Mouse (Mus musculus) hindbrain, embryonic 16.5 days (tissue): ENCODE measurements around the gene C1qbp. TPM values are rescaled to one million over a fixed set of nuclear protein-coding genes. Genes with fewer than 3 reads are reported as not detected.
A peak's percentile ranks its signal among the peaks of the same experiment; 100 is the strongest.

Experiments
- ATAC-seq: fragments of 200-750 bp; cut with Nextera tagmentation; 2 replicates; pipeline ENCODE4 v1.8.0; 2017; ENCODE audit warnings: moderate TSS enrichment, moderate library complexity
- H3K27ac ChIP-seq: fragments of 300-500 bp; sonication (generic); 2 replicates; pipeline ENCODE4 v1.5.1; 2014; ENCODE audit warnings: low read depth, mild to moderate bottlenecking, control low read depth, low read length, moderate library complexity
- H3K27me3 ChIP-seq: fragments of 300-500 bp; sonication (generic); replicated peaks from 2 replicates; pipeline ENCODE4 v1.6.1; 2014; ENCODE audit warnings: low read length; ENCODE audit not compliant: control insufficient read depth, insufficient read depth
- H3K36me3 ChIP-seq: fragments of 300-500 bp; sonication (generic); 2 replicates; pipeline ENCODE4 v1.6.1; 2014; ENCODE audit warnings: mild to moderate bottlenecking, low read length, moderate library complexity, mixed read lengths; ENCODE audit not compliant: control insufficient read depth, insufficient read depth
- H3K4me1 ChIP-seq: fragments of 300-500 bp; sonication (generic); 2 replicates; pipeline ENCODE4 v1.6.1; 2014; ENCODE audit warnings: low read depth, low read length; ENCODE audit not compliant: control insufficient read depth, insufficient read depth
- H3K4me2 ChIP-seq: fragments of 300-500 bp; sonication (generic); 2 replicates; pipeline ENCODE4 v1.6.1; 2014; ENCODE audit warnings: mild to moderate bottlenecking, low read length, control low read depth, moderate library complexity
- H3K4me3 ChIP-seq: fragments of 300-500 bp; sonication (generic); 2 replicates; pipeline ENCODE4 v1.5.1; 2014; ENCODE audit warnings: mild to moderate bottlenecking, low read length, control low read depth, moderate library complexity
- H3K9ac ChIP-seq: fragments of 300-500 bp; sonication (generic); 2 replicates; pipeline ENCODE4 v1.6.1; 2014; ENCODE audit warnings: low read depth, mild to moderate bottlenecking, control low read depth, low read length, moderate library complexity
- H3K9me3 ChIP-seq: fragments of 300-500 bp; sonication (generic); 2 replicates; pipeline ENCODE4 v1.6.1; 2014; ENCODE audit warnings: mild to moderate bottlenecking, low read length, moderate library complexity; ENCODE audit not compliant: control insufficient read depth
- WGBS: fragments of 180-500 bp; shearing (Covaris S2); extraction: QIAGEN DNeasy Blood & Tissue Kit; methylation state at CpG from one replicate; pipeline ENCODE4 v1.1.7; 2014; 5-methylcytosine and 5-hydroxymethylcytosine counted together
- polyA plus RNA-seq: library from polyadenylated mRNA; unstranded; fragments of >200 nt; fragmentation: Nextera tagmentation; extraction: Ambion mirVana; gene quantifications from 2 replicates; pipeline ENCODE4 v1.2.1, GENCODE M21; 2015

Gene C1qbp
- polyA plus RNA-seq, 1 experiment from 2014 or later, result 184 TPM

GRCm38 (mm10) chr11:70980232-70980631 lies 2.6 kb downstream of the C1qbp start:
- H3K9me3 ChIP-seq, result no peaks in the 10 kb centered on the region
- WGBS, result 89% methylated on average over 6 of the region's 6 CpGs
- no peak overlapping the region for H3K27ac ChIP-seq
- no peak overlapping the region for H3K9ac ChIP-seq
- peaks cover 26% of the 10 kb centered on the region for H3K36me3 ChIP-seq
- no peak overlapping the region for H3K4me2 ChIP-seq
- H3K4me3 ChIP-seq, result no peak overlapping the region
- H3K27me3 ChIP-seq, result no peaks in the 10 kb centered on the region
- peaks cover 14% of the 10 kb centered on the region for H3K4me1 ChIP-seq
- ATAC-seq, result no peak

GRCm38 (mm10) chr11:70977293-70977692 lies 5.5 kb downstream of the C1qbp start:
- Histone ChIP-seq H3K27me3 (no peaks in the 10 kb centered on the region), H3K36me3 (peaks cover 31% of the 10 kb centered on the region), H3K4me2 (no peak overlapping the region), H3K9me3 (no peaks in the 10 kb centered on the region), H3K4me3 (no peak overlapping the region), H3K27ac (no peak overlapping the region), H3K9ac (no peak overlapping the region), H3K4me1 (peaks cover 12% of the 10 kb centered on the region)
- ATAC-seq, result no peak
- 93% methylated on average over 6 of the region's 6 CpGs for WGBS

DNA sequence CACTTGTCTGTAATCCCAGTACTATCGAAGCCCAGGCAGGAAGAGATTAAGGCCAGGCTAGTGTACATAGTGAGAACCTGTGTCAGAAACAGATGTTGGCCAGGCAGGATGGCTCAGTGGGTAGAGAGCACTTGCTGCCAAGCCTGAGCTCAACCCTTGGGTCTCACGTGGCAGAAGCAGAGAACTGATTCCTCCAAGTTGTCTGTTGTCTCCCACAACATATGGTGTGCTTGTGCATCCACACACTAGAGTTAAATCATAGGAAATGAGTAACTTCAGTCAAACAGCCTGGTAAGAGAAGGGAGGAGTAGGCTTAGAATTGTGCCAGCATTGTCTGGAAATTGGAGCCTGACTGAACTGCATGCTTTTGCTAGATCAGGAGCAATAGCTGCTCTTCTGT lies 7.6 kb downstream of the C1qbp start:
- Histone ChIP-seq H3K9ac (no peak overlapping the region), H3K36me3 (peaks cover 24% of the 10 kb centered on the region), H3K4me1 (peaks cover 4% of the 10 kb centered on the region), H3K4me3 (no peak overlapping the region), H3K4me2 (no peak overlapping the region), H3K9me3 (no peaks in the 10 kb centered on the region), H3K27ac (no peak overlapping the region), H3K27me3 (no peaks in the 10 kb centered on the region)
- no peak for ATAC-seq
- WGBS, result 82% methylated on average over 2 of the region's 2 CpGs

DNA sequence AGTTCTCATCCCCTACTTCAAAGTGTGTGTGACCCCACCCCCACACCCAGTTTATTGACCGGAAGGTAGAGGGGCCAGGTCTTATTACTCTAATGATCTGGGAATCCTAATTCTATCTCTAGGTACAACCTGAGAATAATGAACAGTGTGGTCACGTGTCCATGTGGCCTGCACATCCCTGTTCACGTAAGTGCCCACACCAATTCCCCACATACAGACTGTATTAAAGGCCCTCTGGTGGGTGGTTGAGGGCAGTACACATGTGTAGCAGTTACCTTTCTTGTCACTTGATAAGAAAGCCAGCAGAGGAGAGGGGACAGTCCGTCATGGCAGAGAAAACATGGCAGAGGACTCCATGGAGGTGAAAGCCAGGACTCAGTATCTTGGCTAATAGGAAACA lies 8.9 kb downstream of the C1qbp start:
- Histone ChIP-seq H3K27ac (no peak overlapping the region), H3K4me2 (no peak overlapping the region), H3K36me3 (peaks cover 18% of the 10 kb centered on the region), H3K9me3 (no peaks in the 10 kb centered on the region), H3K4me3 (no peak overlapping the region), H3K27me3 (no peaks in the 10 kb centered on the region), H3K4me1 (peaks cover 6% of the 10 kb centered on the region), H3K9ac (no peak overlapping the region)
- WGBS, result 67% methylated on average over 4 of the region's 4 CpGs
- no peak for ATAC-seq

- H3K27me3 ChIP-seq, result no peaks in the 10 kb centered on the region
- H3K9me3 ChIP-seq, result no peaks in the 10 kb centered on the region
- peaks cover 15% of the 10 kb centered on the region for H3K4me1 ChIP-seq
- no peak overlapping the region for H3K4me3 ChIP-seq
- ATAC-seq, result no peak
- 76% methylated on average over 1 of the region's 1 CpGs for WGBS
- H3K36me3 ChIP-seq, result peaks cover 15% of the 10 kb centered on the region
- no peak overlapping the region for H3K4me2 ChIP-seq
- no peak overlapping the region for H3K9ac ChIP-seq
- no peak overlapping the region for H3K27ac ChIP-seq
Measured at GRCm38 (mm10) chr11:70972586-70972985, 10.2 kb downstream of the C1qbp start.

GRCm38 (mm10) chr11:70970560-70971540 lies 12.0 kb downstream of the C1qbp start:
- peak; percentile 21 for ATAC-seq

DNA sequence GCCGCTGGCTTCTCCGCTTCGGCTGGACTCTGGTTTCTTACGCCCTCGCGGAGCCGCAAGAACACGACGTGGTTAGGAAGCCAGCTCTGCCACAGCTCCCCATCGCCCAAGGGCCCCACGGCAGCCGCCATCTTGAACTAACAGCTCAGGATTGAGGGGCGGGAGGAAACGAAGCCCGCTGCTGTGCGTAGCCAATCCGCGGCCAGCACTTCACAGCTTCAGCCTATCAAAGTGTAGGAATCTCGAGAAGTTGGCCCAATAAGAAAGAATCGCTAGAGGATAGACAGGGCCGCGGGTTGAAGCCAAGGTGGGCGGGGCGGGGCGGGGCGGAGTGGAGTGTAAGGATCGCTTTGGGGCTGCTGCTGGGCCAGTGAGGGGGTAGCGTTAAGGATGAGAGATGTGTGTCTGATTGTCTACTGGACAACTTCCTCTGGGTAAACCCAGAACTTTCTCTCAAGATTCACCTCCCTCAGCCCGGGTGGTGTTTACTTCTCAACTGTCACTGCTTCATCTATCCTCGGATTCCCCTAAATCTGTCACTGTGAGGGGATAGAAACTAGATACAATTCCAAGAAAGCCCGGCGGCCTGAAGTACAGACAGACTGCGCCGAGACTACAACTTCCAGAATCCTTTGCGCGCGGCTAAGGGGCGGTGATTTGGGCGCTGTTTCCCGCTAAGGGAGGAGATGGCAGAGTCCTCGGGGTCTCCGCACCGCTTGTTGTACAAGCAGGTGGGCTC lies 12.8 kb downstream of the C1qbp start, which contains the start of the genes Nup88 and Rpain:
Gene Nup88 (minus strand): TSS at position 153 of the 739 bp plus-strand sequence.
Gene Rpain (plus strand): TSS at position 393 of the 739 bp plus-strand sequence.
- peak within 1 kb of the TSS; percentile 93 for H3K9ac ChIP-seq
- peak within 1 kb of the TSS; percentile 92 for H3K27ac ChIP-seq
- H3K4me3 ChIP-seq, result peak within 1 kb of the TSS; percentile 94
- WGBS, result 0% methylated on average over 43 of the region's 43 CpGs
- H3K9me3 ChIP-seq, result no peaks in the 10 kb centered on the region
- peaks cover 20% of the 10 kb centered on the region for H3K36me3 ChIP-seq
- no peaks in the 10 kb centered on the region for H3K27me3 ChIP-seq
- H3K4me2 ChIP-seq, result peak within 1 kb of the TSS; percentile 88
- ATAC-seq, result peak; percentile 99
- peaks cover 15% of the 10 kb centered on the region for H3K4me1 ChIP-seq

More at GRCm38 (mm10) chr11:70970560-70971540, 12.0 kb downstream of the C1qbp start:
- peaks cover 15% of the 10 kb centered on the region for H3K36me3 ChIP-seq
- H3K27ac ChIP-seq, result peak overlapping the region; percentile 92
- H3K4me1 ChIP-seq, result peaks cover 15% of the 10 kb centered on the region
- peak overlapping the region; percentile 94 for H3K4me3 ChIP-seq
- peak overlapping the region; percentile 71 for H3K4me2 ChIP-seq
- H3K9ac ChIP-seq, result peak overlapping the region; percentile 71
- H3K27me3 ChIP-seq, result no peaks in the 10 kb centered on the region
- H3K9me3 ChIP-seq, result no peaks in the 10 kb centered on the region
- WGBS, result 18% methylated on average over 24 of the region's 24 CpGs

- peak; percentile 19 for ATAC-seq
- Histone ChIP-seq H3K4me3 (peak overlapping the region; percentile 94), H3K36me3 (peaks cover 23% of the 10 kb centered on the region), H3K9ac (peak overlapping the region; percentile 93), H3K4me1 (peaks cover 15% of the 10 kb centered on the region), H3K9me3 (no peaks in the 10 kb centered on the region), H3K4me2 (peak overlapping the region; percentile 88), H3K27me3 (no peaks in the 10 kb centered on the region), H3K27ac (peak overlapping the region; percentile 92)
- whole genome bisulfite sequencing, result 1% methylated on average over 25 of the region's 25 CpGs
Measured at GRCm38 (mm10) chr11:70969271-70969794, 13.5 kb downstream of the C1qbp start.
